Mouse (Mus musculus): ENCODE measurements around the gene Gps2.

- TF ChIP-seq CTCF (IDR thresholded peaks at IDR 0.05; ENCODE audit: low read depth) (no peak), EP300 (IDR thresholded peaks at IDR 0.05; ENCODE audit: low read depth) (no peak)
These were observed 49.4 kb upstream of the Gps2 start for GRCm38 (mm10) chr11:69864138-69864860.
